Mouse (Mus musculus): ENCODE results near the gene Cdx4. TPM values are rescaled to one million over a fixed set of nuclear protein-coding genes. Genes with fewer than 3 reads are reported as not detected.

Cdx4 gene
- polyA plus RNA-seq (2015; fragmentation: Illumina TruSeq; extraction: RNeasy Lipid Tissue Mini Kit (QIAGEN cat#74804); ENCODE audit: insufficient read depth, low read depth, low replicate concordance) = not detected

DNA sequence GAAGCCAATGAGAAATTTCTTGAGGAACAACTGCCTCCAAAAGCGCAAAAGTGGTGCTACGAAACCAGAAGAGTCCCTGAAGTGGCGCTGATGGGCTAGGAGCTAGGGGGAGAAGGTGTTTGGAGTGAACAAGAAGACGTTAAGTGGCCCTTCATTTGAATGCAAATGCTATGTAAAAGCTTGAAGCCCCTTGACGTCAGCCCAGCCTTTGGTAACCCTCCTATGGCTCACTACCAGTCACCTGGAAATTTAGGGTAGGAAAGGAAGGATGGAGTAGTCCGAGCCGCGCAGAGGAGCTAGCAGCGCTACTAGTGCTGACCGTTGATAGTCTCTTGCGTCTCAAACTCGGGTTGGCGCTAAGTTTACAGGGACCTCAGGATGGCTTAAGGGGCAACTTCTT is at the start of gene Cdx4:
TSS of gene Cdx4 (plus strand) at position 253 of the 400 bp plus-strand sequence.

DNA sequence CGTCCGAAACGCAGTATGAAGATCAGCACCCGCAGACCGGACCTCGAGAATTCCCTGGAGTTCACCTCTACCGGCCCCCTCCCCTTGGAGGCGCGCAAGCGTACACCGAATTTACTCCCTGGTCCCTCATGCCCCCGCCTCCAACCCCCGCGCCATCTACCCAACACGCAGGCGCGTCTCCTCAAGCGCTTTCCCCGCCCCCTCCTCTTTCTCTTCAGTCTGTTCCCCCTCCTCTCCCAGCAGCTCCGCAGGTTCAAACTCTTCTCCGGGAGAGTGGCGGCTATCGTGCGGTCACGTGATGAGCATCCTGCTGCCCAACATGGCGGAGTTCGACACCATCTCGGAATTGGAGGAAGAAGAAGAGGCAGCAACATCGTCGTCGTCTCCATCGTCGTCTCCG is 35.1 kb downstream of the Cdx4 start, which contains the start of gene Chic1:
TSS of gene Chic1 (plus strand) at position 190 of the 400 bp plus-strand sequence.

Other genes with a start within 250 kb of the Cdx4 start
- gene Nap1l2, start 134.8 kb upstream of the Cdx4 start, polyA plus RNA-seq (2015; fragmentation: Illumina TruSeq; extraction: RNeasy Lipid Tissue Mini Kit (QIAGEN cat#74804); ENCODE audit: insufficient read depth, low read depth, low replicate concordance) = not detected
- gene Chic1, start 35.1 kb downstream of the Cdx4 start, polyA plus RNA-seq (2015; fragmentation: Illumina TruSeq; extraction: RNeasy Lipid Tissue Mini Kit (QIAGEN cat#74804); ENCODE audit: insufficient read depth, low read depth, low replicate concordance) = 3.7 TPM
- not detected for gene Tsx, start 93.1 kb downstream of the Cdx4 start, polyA plus RNA-seq (2015; fragmentation: Illumina TruSeq; extraction: RNeasy Lipid Tissue Mini Kit (QIAGEN cat#74804); ENCODE audit: insufficient read depth, low read depth, low replicate concordance)
- gene Gm26992, start 100.6 kb downstream of the Cdx4 start, polyA plus RNA-seq (2015; fragmentation: Illumina TruSeq; extraction: RNeasy Lipid Tissue Mini Kit (QIAGEN cat#74804); ENCODE audit: insufficient read depth, low read depth, low replicate concordance) = not detected

All from pancreas, adult 10 weeks (tissue).